Mouse (Mus musculus): ENCODE measurements around the gene Hnrnpa0.

DNA sequence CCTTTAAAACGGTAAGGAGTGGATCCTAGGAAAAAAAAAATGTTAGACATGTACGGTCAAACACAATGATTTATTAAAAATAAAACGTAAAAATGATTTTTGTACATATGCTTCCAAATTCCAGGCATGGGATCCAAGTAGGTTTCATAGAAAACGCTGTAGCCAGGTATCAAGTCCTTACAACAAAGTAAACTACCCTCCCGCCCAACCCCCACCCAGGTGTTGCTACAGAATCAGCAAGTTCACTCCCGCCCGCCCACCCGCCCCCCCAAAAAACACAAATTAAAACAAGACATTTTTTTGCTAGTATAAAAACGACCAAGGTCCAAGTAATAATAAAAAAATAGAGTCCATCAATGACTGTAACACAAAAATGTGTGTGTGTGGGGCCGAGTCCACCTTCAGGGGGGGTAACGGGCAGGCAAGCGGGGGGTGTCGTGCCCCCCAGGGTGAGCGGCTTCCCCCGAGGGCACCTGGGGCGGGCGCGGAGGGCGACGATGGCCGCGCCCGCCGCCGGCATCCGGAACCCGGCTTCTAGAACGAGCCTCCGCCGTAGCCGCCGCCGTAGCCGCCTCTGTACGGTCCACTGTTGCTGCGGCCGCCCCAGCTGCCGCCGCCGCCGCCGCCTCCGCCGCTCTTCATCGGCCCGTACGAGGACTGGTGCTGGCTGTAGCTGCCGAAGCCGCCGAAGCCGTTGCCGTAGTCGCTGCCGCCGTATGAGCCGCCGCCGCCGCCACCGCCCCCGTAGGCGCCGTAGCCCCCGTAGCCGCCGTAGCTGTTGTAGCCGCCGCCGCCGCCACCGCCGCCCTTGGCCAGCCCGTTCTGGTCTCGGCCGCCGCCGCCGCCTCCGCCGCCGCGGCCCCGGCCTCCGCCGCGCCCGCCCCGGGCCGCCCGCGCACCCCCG, 1.2 kb downstream of the Hnrnpa0 start:
- no peak for TF ChIP-seq CTCF (IDR thresholded peaks at IDR 0.05; ENCODE audit: extremely low read depth, insufficient read depth, insufficient read length, insufficient replicate concordance)
- no peak for TF ChIP-seq POLR2A (IDR thresholded peaks at IDR 0.05; ENCODE audit: low read depth, low read length)
